Mouse (Mus musculus): ENCODE measurements at regions not wholly inside any gene's neighbourhood (a gene's known extent, or its start where the extent isn't known, plus 50 kb on each side); places are given as distances from the start of the nearest gene placed in this dataset.

- Histone ChIP-seq H3K4me3 (ENCODE audit: control insufficient read depth, insufficient read depth, low read length) (no peak overlapping the region), H3K27me3 (ENCODE audit: control insufficient read depth, insufficient read depth, low read length) (no peaks in the 10 kb centered on the region), H3K36me3 (ENCODE audit: control insufficient read depth, insufficient read depth, low read length) (no peaks in the 10 kb centered on the region), H3K4me1 (replicated peaks; ENCODE audit: control insufficient read depth, insufficient read depth, low read length) (no peaks in the 10 kb centered on the region), H3K27ac (ENCODE audit: control insufficient read depth, insufficient read depth, low read length) (no peak overlapping the region)
- WGBS = 94% methylated on average over 15 of the region's 15 CpGs
- TF ChIP-seq POLR2A (IDR thresholded peaks at IDR 0.05; ENCODE audit: control insufficient read depth, extremely low read depth, insufficient read depth, low read length, poor library complexity) (no peak), CTCF (IDR thresholded peaks at IDR 0.05; ENCODE audit: borderline replicate concordance, control insufficient read depth, extremely low read depth, insufficient read depth, low read length, poor library complexity) (no peak)
- no peak for DNase-seq
These were observed 194.7 kb downstream of the Ackr3 start for GRCm38 (mm10) chr1:90398396-90398975.

- Histone ChIP-seq H3K27ac (ENCODE audit: control insufficient read depth, insufficient read depth, low read length) (no peak overlapping the region), H3K27me3 (ENCODE audit: control insufficient read depth, insufficient read depth, low read length) (no peaks in the 10 kb centered on the region), H3K4me3 (ENCODE audit: control insufficient read depth, insufficient read depth, low read length) (no peak overlapping the region), H3K36me3 (ENCODE audit: control insufficient read depth, insufficient read depth, low read length) (no peaks in the 10 kb centered on the region), H3K4me1 (replicated peaks; ENCODE audit: control insufficient read depth, insufficient read depth, low read length) (no peaks in the 10 kb centered on the region)
- no peak for DNase-seq
- 92% methylated on average over 6 of the region's 6 CpGs for WGBS
- no peak for TF ChIP-seq POLR2A (IDR thresholded peaks at IDR 0.05; ENCODE audit: control insufficient read depth, extremely low read depth, insufficient read depth, low read length, poor library complexity)
- no peak for TF ChIP-seq CTCF (IDR thresholded peaks at IDR 0.05; ENCODE audit: borderline replicate concordance, control insufficient read depth, extremely low read depth, insufficient read depth, low read length, poor library complexity)
These were observed 199.3 kb downstream of the Ackr3 start for GRCm38 (mm10) chr1:90403057-90403456.

- H3K27me3 ChIP-seq (ENCODE audit: control insufficient read depth, insufficient read depth, low read length) = no peaks in the 10 kb centered on the region
- DNase-seq = no peak
- no peaks in the 10 kb centered on the region for H3K4me1 ChIP-seq (replicated peaks; ENCODE audit: control insufficient read depth, insufficient read depth, low read length)
- H3K27ac ChIP-seq (ENCODE audit: control insufficient read depth, insufficient read depth, low read length) = no peak overlapping the region
- 75% methylated on average over 6 of the region's 6 CpGs for WGBS
- no peaks in the 10 kb centered on the region for H3K36me3 ChIP-seq (ENCODE audit: control insufficient read depth, insufficient read depth, low read length)
- no peak for TF ChIP-seq POLR2A (IDR thresholded peaks at IDR 0.05; ENCODE audit: control insufficient read depth, extremely low read depth, insufficient read depth, low read length, poor library complexity)
- TF ChIP-seq CTCF (IDR thresholded peaks at IDR 0.05; ENCODE audit: borderline replicate concordance, control insufficient read depth, extremely low read depth, insufficient read depth, low read length, poor library complexity) = no peak
- no peak overlapping the region for H3K4me3 ChIP-seq (ENCODE audit: control insufficient read depth, insufficient read depth, low read length)
These were observed 197.9 kb upstream of the Cops8 start for GRCm38 (mm10) chr1:90404717-90405487.

- no peak for DNase-seq
- WGBS = 94% methylated on average over 6 of the region's 6 CpGs
- Histone ChIP-seq H3K36me3 (ENCODE audit: control insufficient read depth, insufficient read depth, low read length) (no peaks in the 10 kb centered on the region), H3K27me3 (ENCODE audit: control insufficient read depth, insufficient read depth, low read length) (no peaks in the 10 kb centered on the region), H3K4me3 (ENCODE audit: control insufficient read depth, insufficient read depth, low read length) (no peak overlapping the region), H3K27ac (ENCODE audit: control insufficient read depth, insufficient read depth, low read length) (no peak overlapping the region), H3K4me1 (replicated peaks; ENCODE audit: control insufficient read depth, insufficient read depth, low read length) (no peaks in the 10 kb centered on the region)
- TF ChIP-seq POLR2A (IDR thresholded peaks at IDR 0.05; ENCODE audit: control insufficient read depth, extremely low read depth, insufficient read depth, low read length, poor library complexity) = no peak
- TF ChIP-seq CTCF (IDR thresholded peaks at IDR 0.05; ENCODE audit: borderline replicate concordance, control insufficient read depth, extremely low read depth, insufficient read depth, low read length, poor library complexity) = no peak
These were observed 196.1 kb upstream of the Cops8 start for GRCm38 (mm10) chr1:90406663-90407062.

GRCm38 (mm10) chr1:90408504-90409215 lies 194.1 kb upstream of the Cops8 start:
- WGBS = 83% methylated on average over 16 of the region's 16 CpGs
- TF ChIP-seq POLR2A (IDR thresholded peaks at IDR 0.05; ENCODE audit: control insufficient read depth, extremely low read depth, insufficient read depth, low read length, poor library complexity) (no peak), CTCF (IDR thresholded peaks at IDR 0.05; ENCODE audit: borderline replicate concordance, control insufficient read depth, extremely low read depth, insufficient read depth, low read length, poor library complexity) (no peak)
- Histone ChIP-seq H3K36me3 (ENCODE audit: control insufficient read depth, insufficient read depth, low read length) (no peaks in the 10 kb centered on the region), H3K4me1 (replicated peaks; ENCODE audit: control insufficient read depth, insufficient read depth, low read length) (no peaks in the 10 kb centered on the region), H3K27ac (ENCODE audit: control insufficient read depth, insufficient read depth, low read length) (no peak overlapping the region), H3K27me3 (ENCODE audit: control insufficient read depth, insufficient read depth, low read length) (no peaks in the 10 kb centered on the region), H3K4me3 (ENCODE audit: control insufficient read depth, insufficient read depth, low read length) (no peak overlapping the region)
- DNase-seq = no peak

- Histone ChIP-seq H3K36me3 (ENCODE audit: control insufficient read depth, insufficient read depth, low read length) (no peaks in the 10 kb centered on the region), H3K4me3 (ENCODE audit: control insufficient read depth, insufficient read depth, low read length) (no peak overlapping the region), H3K4me1 (replicated peaks; ENCODE audit: control insufficient read depth, insufficient read depth, low read length) (no peaks in the 10 kb centered on the region), H3K27ac (ENCODE audit: control insufficient read depth, insufficient read depth, low read length) (no peak overlapping the region), H3K27me3 (ENCODE audit: control insufficient read depth, insufficient read depth, low read length) (no peaks in the 10 kb centered on the region)
- WGBS = 85% methylated on average over 3 of the region's 3 CpGs
- no peak for DNase-seq
- no peak for TF ChIP-seq POLR2A (IDR thresholded peaks at IDR 0.05; ENCODE audit: control insufficient read depth, extremely low read depth, insufficient read depth, low read length, poor library complexity)
- no peak for TF ChIP-seq CTCF (IDR thresholded peaks at IDR 0.05; ENCODE audit: borderline replicate concordance, control insufficient read depth, extremely low read depth, insufficient read depth, low read length, poor library complexity)
These were observed 193.5 kb upstream of the Cops8 start for GRCm38 (mm10) chr1:90409236-90409635.
